Mouse (Mus musculus): Measurements from ENCODE around the gene Fam124b. TPM values are rescaled to one million over a fixed set of nuclear protein-coding genes. Genes with fewer than 3 reads are reported as not detected.

Fam124b gene
- total RNA-seq (2021), result under 1 TPM; 0.51 to 0.70 TPM

DNA sequence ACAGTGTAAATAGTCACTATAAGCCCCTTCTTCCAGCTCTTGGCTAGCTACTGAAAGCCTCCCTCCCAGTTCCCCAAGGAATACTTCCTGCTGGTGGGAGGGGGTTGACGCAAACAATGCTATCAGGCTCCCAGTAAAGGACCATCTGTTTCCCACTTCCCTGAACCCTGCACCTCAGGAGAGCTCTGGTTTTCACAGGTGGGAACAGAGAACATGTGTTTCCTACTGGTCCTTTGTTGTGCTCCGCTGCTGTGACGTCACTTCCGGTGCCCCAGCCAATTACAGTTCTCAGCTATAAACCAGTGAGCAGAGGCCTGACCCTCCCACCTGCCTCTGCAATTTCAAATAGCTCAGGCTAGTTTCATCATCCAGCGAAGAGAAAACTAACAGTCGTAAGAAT is at the start of gene Fam124b:
Fam124b (minus strand) TSS at position 206 of the 400 bp plus-strand sequence.
- DNase-seq, result no peak

DNA sequence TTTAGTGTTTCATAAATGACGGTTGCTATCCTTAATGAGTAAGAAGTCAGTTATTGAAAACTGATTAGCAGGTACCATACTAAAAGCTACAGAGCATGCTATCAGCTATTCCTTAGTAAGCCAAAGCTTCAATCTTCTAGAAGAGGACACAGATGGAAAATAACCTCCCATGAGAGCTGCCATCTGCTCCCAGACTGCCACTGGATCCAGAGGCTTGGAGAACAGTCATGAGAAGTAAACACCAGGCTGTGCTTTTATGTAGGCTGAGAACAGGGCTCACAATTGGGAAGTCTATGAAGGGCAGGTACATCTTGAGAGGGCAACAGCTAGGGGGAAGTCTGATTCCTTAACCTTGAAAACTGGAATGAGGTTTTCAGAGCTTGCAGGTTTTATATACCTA is 42.2 kb upstream of the Fam124b start:
- peak; percentile 15 to 18 for DNase-seq

DNA sequence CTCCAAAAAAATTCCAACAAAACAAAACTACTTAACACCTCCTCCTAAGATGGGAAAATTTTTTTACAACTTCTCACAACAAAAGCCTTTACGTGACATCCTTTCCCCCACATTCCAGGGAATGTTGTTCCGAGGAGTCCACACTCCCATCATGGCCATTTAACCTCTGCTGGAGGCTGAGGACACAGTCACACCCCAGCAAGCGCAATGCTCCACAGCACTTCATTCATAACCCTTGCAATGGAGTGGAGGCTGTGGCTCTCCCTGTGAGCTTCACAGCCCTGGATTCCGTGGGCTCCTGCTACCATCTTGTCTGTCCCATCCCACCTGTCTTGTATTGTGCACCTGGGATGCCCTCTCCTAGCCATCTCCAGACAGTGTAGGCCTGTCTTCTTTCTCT is 40.4 kb upstream of the Fam124b start:
- no peak for DNase-seq

DNA sequence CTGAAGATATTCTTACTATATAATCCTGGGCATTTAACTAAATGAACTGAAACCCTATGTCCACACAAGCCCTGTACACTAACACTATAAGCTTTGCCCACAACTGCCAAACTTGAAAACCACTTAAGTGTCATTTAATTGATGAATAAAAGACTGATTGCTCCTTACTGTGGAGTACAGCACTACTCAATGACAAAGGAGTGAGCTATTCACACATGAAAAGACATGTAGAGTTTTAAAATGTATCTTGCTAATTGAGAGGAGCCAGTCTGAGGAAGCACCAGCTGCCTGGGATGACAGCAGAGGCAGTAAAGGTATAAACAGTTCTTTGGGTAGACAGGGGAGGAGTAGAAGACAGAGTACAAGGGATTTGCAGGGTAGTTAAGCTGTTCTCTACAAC is 35.0 kb upstream of the Fam124b start:
- DNase-seq, result no peak

DNA sequence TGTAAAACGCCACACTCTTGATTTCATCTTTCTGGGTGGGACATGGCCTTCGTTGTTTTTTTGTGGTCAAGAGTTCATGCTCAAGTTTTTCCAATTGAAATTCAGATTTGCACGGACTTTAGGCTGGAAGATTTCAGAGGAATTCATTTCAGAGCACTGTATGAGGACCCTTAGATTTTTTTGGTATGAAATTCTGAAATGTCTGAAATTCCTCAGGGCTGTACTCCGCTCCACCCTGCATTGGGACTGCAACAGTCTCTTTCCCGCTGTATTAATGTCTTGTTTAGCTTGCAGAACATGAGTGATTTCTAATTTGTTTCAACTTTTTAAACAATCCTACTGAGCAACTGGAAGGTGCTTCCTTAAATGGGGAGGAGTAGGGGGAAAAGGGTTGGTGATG is 32.0 kb upstream of the Fam124b start:
- no peak for DNase-seq

DNA sequence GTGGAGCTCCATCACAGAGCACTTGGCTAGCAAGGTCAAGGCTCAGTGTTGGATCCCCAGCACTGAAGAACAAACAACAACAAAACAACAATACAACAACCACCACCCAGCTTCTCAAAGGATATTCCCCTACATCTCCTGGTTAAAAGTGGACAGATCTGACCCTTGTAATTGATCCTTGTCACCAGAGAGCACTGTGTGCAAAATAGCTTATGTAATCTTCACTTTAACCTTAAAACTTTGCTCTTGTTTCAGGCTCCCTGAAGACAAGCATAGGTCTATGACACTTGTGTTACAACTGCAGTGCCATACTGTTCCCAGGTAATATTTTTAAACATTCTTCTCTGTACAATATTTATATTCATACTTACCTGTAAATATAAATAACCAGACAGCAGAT is 28.9 kb upstream of the Fam124b start:
- DNase-seq, result no peak

DNA sequence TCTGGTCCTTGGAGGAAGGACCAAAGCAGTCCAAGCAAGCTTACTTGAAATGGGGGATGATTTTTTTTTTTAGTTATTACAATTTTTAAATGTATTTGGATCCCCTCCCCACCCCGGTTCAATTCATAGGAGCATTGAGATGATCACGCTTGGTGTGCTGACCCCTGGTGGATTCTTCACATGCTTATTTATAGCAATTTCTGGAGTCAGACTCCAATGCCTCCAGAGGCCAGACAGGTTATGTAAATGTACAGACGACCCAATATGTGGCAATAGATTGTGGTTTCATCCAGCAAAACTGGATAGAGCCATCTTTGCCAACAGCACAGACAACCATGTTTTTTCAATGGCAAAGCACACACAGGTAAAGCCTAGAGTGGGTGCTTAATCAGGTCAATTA is 25.9 kb upstream of the Fam124b start:
- DNase-seq, result no peak

DNA sequence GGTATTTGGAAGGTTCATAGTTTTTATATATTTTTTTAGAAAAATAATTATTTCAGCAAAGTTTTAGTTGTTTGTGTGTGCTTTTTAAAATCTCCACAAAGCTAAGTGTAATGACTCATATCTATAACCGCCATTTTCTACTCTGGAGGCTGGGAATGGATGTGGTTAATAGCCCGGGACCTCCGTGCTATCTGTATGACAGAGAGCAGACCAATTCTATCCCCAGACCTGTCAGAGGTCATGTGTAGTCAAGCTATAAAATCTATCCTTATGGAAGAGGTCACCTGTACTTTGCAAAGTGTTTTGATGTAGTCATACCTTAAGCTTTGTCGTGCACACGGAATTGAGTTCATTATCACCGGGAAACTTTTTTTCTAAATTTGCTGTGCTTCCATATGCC is 23.3 kb upstream of the Fam124b start:
- no peak for DNase-seq

DNA sequence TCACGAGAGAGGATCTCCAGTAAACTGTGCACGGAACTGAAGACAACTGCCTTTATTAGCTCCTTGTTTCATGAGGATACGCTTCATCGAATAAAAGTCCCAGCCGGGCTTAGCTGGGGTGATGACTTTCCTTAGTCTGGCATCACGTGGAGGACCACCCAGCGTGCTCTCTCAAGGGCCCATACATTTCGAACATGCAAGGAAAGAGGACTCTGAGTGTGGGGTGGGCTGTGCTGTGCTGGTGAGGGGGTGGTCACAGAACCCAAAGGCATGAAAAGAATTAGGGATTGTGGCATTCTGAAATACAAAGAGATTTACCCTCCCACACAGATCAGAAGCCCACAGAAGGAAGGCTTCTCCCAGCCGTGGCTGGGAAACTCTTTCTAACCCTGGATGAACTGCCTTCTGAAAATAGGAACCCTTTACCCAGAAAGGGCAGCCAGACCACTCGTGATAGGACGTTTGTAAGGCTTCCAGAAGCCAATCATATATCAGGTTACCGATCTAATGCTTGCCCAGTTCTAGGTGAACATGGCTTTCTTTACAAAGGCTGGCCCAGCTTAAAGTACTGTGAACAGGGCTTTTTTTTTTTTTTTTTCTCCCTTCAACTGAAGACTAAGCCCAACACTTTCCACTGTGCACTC is 21.9 kb upstream of the Fam124b start:
- DNase-seq, result no peak

DNA sequence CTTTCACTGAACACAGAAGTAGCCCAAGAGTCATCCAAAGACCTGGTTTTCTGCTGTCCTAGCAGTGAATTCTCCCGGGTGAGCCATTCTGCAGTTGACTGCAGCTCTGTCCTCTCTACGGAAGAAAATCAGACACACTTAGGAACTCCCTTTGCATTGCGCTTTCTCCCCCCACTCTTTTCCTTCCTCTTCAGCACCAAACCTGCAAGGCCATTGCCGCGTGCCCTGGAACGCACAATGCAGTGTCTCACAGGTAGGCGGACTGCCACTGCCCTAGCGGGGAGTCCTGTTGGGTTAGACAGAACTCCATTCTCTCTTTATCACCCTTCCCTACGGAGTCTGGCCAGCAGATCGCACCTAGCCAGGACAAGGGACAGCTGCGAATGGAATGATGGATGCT is 21.2 kb upstream of the Fam124b start:
- no peak for DNase-seq

DNA sequence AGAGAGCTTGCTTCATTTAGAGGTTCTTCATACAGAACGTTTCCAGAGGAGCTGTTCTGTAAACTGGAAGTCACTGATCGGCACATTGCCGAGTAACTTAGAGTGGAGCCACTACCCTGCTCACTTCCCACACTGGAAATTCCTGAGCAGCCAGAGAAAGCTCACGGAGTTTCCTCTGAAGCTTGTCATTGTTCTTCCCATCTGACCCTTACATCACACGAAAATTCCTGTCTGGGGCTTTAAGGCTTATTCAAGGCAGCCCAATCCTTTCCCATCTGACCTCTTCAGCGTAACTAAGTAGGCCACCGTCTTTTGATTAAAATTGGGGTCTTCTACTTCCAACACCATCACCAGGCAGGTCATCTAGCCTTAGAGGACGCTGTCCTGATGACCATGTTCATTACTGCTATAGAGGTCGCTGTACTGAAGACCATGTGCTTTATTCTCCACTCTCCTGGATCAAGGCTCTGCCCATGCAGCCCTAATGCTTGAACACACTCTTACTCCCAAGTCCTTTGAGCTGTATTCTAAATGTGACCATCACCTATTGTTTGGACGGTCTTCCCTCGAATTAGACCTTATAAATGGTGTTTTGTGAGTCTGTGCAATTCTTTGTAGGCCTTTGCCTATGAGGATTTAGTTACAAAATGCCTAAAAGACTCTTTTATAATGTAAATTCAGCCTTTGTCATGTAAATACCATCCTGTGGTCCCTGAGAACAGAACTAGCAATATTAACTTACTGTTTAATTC is 18.9 kb upstream of the Fam124b start:
- no peak for DNase-seq

DNA sequence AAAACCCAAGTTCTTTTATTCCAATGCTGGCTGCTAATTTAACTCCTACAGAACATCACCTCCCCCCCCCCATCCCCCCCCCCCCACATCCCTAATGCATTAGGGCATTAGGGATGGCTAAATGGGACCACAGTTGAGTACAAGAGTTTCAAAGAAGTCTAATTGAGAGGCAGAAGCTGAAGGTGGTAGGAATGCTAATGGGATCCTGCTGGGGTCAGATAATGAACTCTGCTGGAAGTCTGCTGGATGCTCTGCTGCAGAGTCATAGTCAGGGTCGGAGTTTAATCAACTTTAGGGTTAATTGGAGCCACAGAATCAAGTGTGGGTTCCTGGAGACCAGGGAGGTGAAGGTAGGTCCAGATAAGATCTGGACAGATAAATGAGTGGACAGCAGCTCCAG is 17.9 kb upstream of the Fam124b start:
- no peak for DNase-seq

DNA sequence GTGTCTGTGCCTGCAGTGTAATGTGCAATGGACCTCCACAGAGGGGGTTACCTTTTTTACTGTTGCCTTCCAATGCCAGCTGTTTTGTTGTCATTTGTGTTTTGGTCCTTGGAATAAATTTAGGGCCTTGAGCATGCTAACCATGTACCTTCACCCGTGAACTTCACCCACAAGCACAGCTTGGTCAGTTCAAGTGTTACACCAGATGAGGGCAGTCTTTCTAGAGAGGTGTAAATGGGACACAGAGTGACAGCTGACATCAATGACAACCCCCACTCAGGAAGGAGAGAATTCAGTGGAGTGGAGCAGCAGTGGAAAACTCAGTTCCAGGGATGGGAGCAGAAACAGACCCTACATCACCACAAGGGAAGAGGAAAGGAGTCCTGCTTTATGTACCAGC is 12.3 kb upstream of the Fam124b start:
- no peak for DNase-seq

DNA sequence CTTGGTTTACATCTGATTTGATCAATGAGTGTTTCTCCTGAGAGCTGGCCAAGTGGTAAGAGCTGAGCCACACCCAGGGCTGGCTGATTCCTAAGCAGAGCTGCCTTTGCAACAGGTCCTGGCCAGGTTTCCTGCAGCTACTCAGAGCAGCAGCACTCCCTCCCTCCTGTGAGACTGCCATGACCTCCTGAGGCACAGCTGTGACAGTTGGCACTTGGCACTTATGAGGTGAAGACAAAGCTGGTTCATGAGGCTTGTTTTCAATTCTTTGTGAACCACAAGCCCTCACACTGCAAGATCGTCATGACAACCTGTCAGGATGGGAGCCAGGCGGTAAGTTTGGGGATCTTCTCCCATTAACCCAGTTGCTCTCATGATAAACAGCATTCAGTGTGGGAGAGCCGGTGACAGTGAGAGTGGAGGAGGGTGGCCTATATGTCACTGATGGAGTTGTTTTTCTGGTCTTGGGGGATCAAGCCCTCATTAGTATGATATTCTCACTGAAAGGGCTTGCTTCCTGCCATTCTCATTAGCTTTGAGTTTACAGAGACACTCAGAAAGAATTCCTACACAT is 6.7 kb upstream of the Fam124b start:
- peak; percentile 12 to 23 for DNase-seq

DNA sequence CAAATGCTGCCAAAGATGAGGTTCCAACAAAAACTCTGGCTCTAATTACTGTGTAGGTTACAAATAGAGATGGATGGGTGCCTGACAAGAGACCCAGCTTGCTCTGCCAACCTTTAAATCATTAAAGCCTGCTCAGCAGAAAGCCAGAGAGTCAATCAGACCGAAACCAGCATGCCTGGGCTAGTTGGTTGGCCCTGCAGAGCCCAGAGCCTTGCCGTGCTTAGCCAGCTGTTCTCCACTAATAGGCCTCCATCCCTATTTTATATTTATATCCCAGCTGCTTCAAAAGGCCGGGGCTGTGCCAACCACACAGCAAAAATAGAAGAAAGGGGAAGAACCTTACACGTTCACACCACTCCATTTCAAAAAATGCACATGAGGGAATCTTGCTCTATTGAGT is 2.9 kb upstream of the Fam124b start:
- DNase-seq, result peak in 1 of 2 experiments; percentile 5

DNA sequence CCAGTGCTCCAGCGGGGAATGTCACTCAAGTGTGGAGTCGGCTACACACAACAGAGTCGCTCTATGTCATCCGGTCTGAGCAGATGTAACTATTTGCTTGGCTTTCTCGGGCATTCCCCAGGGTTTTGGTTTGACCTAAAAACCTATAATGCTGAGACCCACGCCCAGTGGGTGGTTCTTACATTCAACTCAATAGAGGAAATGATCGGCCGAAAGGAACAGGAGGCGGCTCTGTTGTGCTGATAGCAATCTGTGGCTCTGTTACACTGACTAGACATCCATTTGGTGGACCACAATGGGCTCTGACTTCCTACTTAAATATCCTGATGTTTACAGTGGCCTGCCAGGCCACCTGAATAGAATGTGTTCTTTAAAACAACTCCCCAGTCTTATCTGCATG is 4.4 kb downstream of the Fam124b start:
- DNase-seq, result no peak

DNA sequence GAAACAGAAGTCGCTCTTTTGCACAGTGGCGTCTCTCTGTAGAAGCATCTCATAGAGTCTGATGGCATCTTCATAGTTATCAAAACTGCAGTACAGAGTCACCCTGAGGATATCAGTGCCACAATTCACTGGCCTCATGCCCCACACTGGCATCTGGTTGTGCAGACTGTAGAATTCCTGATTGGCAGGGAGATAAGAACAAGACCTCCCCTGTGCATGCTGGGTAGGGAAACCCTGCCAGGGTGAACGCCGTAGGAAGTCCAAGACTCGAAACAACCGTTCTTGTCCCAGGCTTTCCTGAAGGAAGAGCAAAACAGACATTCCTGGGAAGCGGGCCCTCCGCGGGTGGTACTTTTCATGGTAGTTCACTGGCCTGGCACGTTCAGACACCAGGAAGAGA is 5.1 kb downstream of the Fam124b start:
- peak; percentile 27 to 37 for DNase-seq

DNA sequence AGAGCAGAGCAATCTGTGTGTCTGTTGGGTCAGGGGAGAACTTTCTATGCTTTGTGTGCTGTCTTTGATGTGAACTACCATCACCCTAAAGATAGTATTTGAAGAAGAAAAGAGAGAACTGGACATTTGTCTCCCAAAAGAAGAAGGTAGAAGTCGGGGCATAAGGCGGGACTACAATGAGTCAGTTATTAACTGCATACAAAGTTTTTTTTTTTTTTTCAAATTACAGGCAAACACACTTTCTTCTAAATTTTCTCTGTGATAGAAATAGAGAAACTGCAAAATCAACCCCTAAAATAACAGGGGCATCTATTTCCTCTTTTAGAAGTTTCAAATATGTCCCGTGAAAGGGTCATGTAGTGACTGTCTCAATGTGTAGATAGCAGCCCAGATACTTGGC is 16.0 kb downstream of the Fam124b start:
- DNase-seq, result no peak

DNA sequence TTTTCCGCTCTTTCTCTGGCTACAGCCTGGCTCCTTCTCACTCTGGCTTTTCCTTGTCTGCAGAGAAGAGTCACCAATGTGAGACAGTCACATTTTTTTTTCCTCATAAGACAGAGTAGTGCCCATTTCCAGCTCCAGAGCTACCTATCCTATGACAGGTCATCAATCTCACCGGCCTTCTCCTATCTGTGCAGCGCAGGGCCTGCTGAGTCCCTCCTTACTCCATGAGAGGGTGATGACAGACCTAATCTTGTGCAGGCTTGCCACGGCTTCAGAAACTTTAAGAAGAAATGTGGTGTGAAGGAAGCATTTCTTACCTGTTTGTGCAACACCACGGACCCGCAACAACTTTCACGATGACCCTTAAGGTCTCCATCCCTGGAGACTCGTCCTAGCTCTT is 25.4 kb downstream of the Fam124b start:
- no peak for DNase-seq

DNA sequence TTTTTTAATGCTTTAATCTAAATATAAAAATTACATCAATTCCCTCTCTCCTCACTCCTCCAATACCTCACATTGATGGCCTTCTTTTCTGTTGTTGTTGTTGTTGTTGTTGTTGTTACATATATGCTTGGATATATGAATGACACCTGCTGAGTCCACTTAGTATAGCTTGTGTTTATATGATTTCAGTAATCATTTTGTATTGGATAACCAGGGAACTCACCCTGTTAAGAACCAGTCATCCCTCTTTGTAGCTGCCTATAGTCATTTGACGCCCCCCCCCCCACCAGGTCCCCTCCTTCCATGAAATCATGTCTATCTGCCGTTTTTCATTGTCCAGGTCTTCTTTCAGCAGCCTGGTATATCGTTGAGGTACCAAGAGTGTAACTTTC is 36.9 kb downstream of the Fam124b start:
- no peak for DNase-seq

DNA sequence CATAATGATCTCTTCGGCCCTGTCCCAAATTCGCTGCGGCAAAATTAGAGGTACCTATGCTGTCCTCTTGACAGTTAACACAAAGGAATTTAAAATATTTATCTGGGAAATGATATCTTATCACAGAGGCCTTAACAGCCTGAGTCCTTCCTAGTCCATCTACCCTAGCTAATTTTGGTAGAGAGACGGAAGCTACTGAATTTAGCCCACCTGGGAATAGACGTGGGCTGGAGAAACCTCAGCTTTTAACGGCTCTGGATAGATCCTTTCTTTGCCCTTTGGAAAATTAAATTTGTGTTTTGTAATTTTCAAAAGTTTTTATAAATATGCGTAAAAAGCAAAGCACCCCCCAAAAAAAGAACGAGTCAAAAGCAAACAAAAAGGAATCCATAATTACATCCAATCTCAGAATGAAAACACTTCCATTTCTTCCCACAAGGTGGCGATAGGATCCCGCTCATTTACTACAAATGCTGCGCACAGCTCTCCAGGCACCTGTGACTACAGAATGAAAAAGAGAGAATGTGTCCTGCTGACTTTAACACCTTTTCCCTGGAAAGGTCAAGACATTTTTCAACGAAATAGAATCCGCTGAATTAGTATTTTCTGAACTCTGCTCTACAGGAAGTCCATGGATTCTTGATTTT is 37.4 kb downstream of the Fam124b start:
- peak; percentile 15 to 52 for DNase-seq

DNA sequence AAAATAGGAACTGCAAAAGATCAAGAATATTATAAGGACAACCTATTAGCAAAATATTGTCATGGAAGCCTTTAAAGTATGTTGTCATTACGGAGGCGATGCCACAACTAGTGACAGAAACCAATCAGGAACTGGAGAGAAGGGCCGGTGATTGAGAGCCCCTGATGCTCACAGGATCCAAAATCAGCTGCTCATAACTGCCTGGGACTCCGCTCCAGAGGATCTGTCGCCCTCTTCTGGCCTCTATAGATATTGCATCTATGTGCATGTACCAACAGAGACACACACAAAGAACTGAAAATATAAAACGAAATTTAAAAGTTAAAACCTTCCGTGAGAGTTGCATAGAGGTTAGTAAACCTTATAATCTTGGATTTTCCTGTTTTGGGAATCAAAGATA is 38.1 kb downstream of the Fam124b start:
- DNase-seq, result no peak

DNA sequence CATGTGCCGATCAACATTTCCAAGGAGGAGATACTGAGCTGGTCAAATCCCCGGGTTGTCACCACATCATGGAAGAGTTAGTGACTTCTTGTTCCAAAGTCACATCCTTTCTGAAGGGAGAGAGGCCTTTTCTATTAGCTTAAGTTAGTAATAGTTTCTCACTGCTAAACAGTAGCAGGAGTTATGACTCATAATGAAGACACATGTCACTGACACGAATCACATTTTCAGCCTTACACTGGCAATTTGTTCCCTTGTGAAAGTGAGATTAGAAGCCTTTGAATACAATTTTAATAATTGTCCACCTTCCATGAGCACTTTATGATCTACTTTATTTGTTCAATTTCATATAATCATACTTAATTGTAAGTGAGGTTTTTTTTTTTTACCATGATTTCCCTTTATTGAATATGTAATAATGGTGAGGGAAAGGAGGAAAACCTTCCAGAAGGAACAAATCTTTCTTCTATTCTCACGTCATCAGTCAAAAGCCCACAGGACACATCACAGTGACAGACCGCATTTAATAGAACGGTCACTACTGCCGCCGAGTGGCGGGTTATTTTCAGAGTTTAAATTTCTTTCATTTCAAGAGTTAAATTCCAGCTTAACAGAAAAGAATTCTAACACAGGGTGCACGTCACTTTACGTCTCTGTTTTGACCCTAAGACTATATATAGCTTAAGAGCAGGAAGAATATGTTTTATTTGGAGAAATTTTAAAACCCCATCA is 40.5 kb downstream of the Fam124b start:
- DNase-seq, result no peak
